Mouse (Mus musculus): ENCODE measurements at regions not wholly inside any gene's neighbourhood (a gene's known extent, or its start where the extent isn't known, plus 50 kb on each side); places are given as distances from the start of the nearest gene placed in this dataset.

DNA sequence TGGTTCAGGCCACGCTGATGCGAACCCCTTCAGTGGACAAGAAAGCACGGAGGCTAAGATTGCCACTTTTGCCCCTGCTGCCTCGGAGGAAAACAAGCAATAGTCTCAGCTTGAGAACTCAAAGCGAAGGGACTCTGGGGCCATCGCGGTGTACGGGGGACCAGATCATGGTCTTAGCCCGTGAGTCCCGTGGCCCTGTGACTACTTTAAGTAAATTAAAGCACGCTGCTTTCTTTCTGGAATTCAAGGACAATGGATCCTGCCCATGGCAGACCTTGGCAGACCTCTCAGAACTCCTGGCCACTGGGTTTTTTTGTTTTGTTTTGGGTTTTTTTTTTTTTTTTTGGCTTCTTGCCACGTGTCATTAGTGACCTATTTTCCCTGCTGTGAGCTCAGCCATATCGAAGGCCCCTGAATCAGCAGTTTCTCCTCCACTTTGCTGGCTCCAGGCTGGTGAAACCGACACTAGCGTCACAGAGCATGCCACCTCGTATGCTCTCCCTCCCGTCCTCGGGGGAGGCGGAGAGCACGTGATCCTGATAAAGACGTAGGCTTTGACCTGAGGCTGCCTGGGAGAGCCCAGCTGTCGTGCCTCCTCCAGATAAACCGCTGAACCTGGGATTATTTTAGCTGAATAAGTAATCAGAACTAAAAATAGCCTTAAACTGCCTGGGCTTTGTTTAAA lies 174.6 kb downstream of the Cand1 start:
- no peak for TF ChIP-seq CTCF (IDR thresholded peaks at IDR 0.05; ENCODE audit: low read depth)
- peak; percentile 70; the same call in 1 of the 2 replicates for TF ChIP-seq EP300 (IDR thresholded peaks at IDR 0.05; ENCODE audit: low read depth)

Data from liver, postnatal 0 days (tissue).